Mouse (Mus musculus): ENCODE results near the gene Fyb. TPM values are rescaled to one million over a fixed set of nuclear protein-coding genes. Genes with fewer than 3 reads are reported as not detected.

Fyb gene
- polyA plus RNA-seq, 1 experiment from 2014 or later = 3.2 TPM

- Histone ChIP-seq H3K27me3 (ENCODE audit: control insufficient read depth, insufficient read depth, low read length) (no peaks in the 10 kb centered on the region), H3K9ac (ENCODE audit: low read depth, low read length) (no peak overlapping the region), H3K9me3 (ENCODE audit: control insufficient read depth, low read length) (no peaks in the 10 kb centered on the region), H3K36me3 (ENCODE audit: control insufficient read depth, insufficient read depth, low read length) (no peaks in the 10 kb centered on the region), H3K4me2 (replicated peaks; ENCODE audit: low read depth, low read length) (no peak overlapping the region), H3K27ac (ENCODE audit: low read depth, low read length) (no peak overlapping the region), H3K4me1 (ENCODE audit: control insufficient read depth, insufficient read depth, low read length) (no peaks in the 10 kb centered on the region), H3K4me3 (ENCODE audit: low read length) (no peak overlapping the region)
- 88% methylated on average over 3 of the region's 3 CpGs for WGBS
- ATAC-seq (ENCODE audit: low FRiP score, low TSS enrichment) = no peak
These were observed 122.8 kb downstream of the Fyb start for GRCm38 (mm10) chr15:6645498-6645897.

- ATAC-seq (ENCODE audit: low FRiP score, low TSS enrichment) = no peak
- no peak overlapping the region for H3K9ac ChIP-seq (ENCODE audit: low read depth, low read length)
- H3K4me3 ChIP-seq (ENCODE audit: low read length) = no peak overlapping the region
- H3K4me2 ChIP-seq (replicated peaks; ENCODE audit: low read depth, low read length) = no peak overlapping the region
- H3K27me3 ChIP-seq (ENCODE audit: control insufficient read depth, insufficient read depth, low read length) = no peaks in the 10 kb centered on the region
- no peak overlapping the region for H3K27ac ChIP-seq (ENCODE audit: low read depth, low read length)
- no peaks in the 10 kb centered on the region for H3K9me3 ChIP-seq (ENCODE audit: control insufficient read depth, low read length)
- H3K4me1 ChIP-seq (ENCODE audit: control insufficient read depth, insufficient read depth, low read length) = no peaks in the 10 kb centered on the region
- H3K36me3 ChIP-seq (ENCODE audit: control insufficient read depth, insufficient read depth, low read length) = no peaks in the 10 kb centered on the region
- 91% methylated on average over 1 of the region's 1 CpGs for WGBS
These were observed 124.4 kb downstream of the Fyb start for GRCm38 (mm10) chr15:6647066-6647465.

GRCm38 (mm10) chr15:6648757-6649403 lies 126.2 kb downstream of the Fyb start:
- Histone ChIP-seq H3K4me2 (replicated peaks; ENCODE audit: low read depth, low read length) (no peak overlapping the region), H3K9ac (ENCODE audit: low read depth, low read length) (no peak overlapping the region), H3K4me1 (ENCODE audit: control insufficient read depth, insufficient read depth, low read length) (no peaks in the 10 kb centered on the region), H3K9me3 (ENCODE audit: control insufficient read depth, low read length) (no peaks in the 10 kb centered on the region), H3K27me3 (ENCODE audit: control insufficient read depth, insufficient read depth, low read length) (no peaks in the 10 kb centered on the region), H3K36me3 (ENCODE audit: control insufficient read depth, insufficient read depth, low read length) (no peaks in the 10 kb centered on the region), H3K27ac (ENCODE audit: low read depth, low read length) (no peak overlapping the region), H3K4me3 (ENCODE audit: low read length) (no peak overlapping the region)
- ATAC-seq (ENCODE audit: low FRiP score, low TSS enrichment) = no peak
- 77% methylated on average over 7 of the region's 7 CpGs for WGBS

- no peak overlapping the region for H3K4me2 ChIP-seq (replicated peaks; ENCODE audit: low read depth, low read length)
- no peak overlapping the region for H3K4me3 ChIP-seq (ENCODE audit: low read length)
- no peak overlapping the region for H3K9ac ChIP-seq (ENCODE audit: low read depth, low read length)
- H3K27me3 ChIP-seq (ENCODE audit: control insufficient read depth, insufficient read depth, low read length) = no peaks in the 10 kb centered on the region
- H3K4me1 ChIP-seq (ENCODE audit: control insufficient read depth, insufficient read depth, low read length) = no peaks in the 10 kb centered on the region
- H3K36me3 ChIP-seq (ENCODE audit: control insufficient read depth, insufficient read depth, low read length) = no peaks in the 10 kb centered on the region
- 69% methylated on average over 4 of the region's 4 CpGs for WGBS
- no peak for ATAC-seq (ENCODE audit: low FRiP score, low TSS enrichment)
- no peak overlapping the region for H3K27ac ChIP-seq (ENCODE audit: low read depth, low read length)
- H3K9me3 ChIP-seq (ENCODE audit: control insufficient read depth, low read length) = no peaks in the 10 kb centered on the region
These were observed 130.4 kb downstream of the Fyb start for GRCm38 (mm10) chr15:6653046-6653445.

GRCm38 (mm10) chr15:6658081-6658480 lies 135.4 kb downstream of the Fyb start:
- H3K4me1 ChIP-seq (ENCODE audit: control insufficient read depth, insufficient read depth, low read length) = no peaks in the 10 kb centered on the region
- ATAC-seq (ENCODE audit: low FRiP score, low TSS enrichment) = no peak
- no peak overlapping the region for H3K4me2 ChIP-seq (replicated peaks; ENCODE audit: low read depth, low read length)
- H3K27ac ChIP-seq (ENCODE audit: low read depth, low read length) = no peak overlapping the region
- H3K9ac ChIP-seq (ENCODE audit: low read depth, low read length) = no peak overlapping the region
- no peaks in the 10 kb centered on the region for H3K27me3 ChIP-seq (ENCODE audit: control insufficient read depth, insufficient read depth, low read length)
- H3K4me3 ChIP-seq (ENCODE audit: low read length) = no peak overlapping the region
- H3K36me3 ChIP-seq (ENCODE audit: control insufficient read depth, insufficient read depth, low read length) = no peaks in the 10 kb centered on the region
- WGBS = 87% methylated on average over 4 of the region's 4 CpGs
- H3K9me3 ChIP-seq (ENCODE audit: control insufficient read depth, low read length) = no peaks in the 10 kb centered on the region

GRCm38 (mm10) chr15:6661951-6662350 lies 139.3 kb downstream of the Fyb start:
- whole genome bisulfite sequencing = 17% methylated on average over 3 of the region's 3 CpGs
- ATAC-seq (ENCODE audit: low FRiP score, low TSS enrichment) = peak; percentile 79
- no peaks in the 10 kb centered on the region for H3K27me3 ChIP-seq (ENCODE audit: control insufficient read depth, insufficient read depth, low read length)
- no peak overlapping the region for H3K4me2 ChIP-seq (replicated peaks; ENCODE audit: low read depth, low read length)
- H3K9me3 ChIP-seq (ENCODE audit: control insufficient read depth, low read length) = no peaks in the 10 kb centered on the region
- H3K4me1 ChIP-seq (ENCODE audit: control insufficient read depth, insufficient read depth, low read length) = no peaks in the 10 kb centered on the region
- H3K9ac ChIP-seq (ENCODE audit: low read depth, low read length) = no peak overlapping the region
- no peaks in the 10 kb centered on the region for H3K36me3 ChIP-seq (ENCODE audit: control insufficient read depth, insufficient read depth, low read length)
- no peak overlapping the region for H3K4me3 ChIP-seq (ENCODE audit: low read length)
- H3K27ac ChIP-seq (ENCODE audit: low read depth, low read length) = no peak overlapping the region

- Histone ChIP-seq H3K4me3 (ENCODE audit: low read length) (no peak overlapping the region), H3K9me3 (ENCODE audit: control insufficient read depth, low read length) (no peaks in the 10 kb centered on the region), H3K27ac (ENCODE audit: low read depth, low read length) (no peak overlapping the region), H3K4me1 (ENCODE audit: control insufficient read depth, insufficient read depth, low read length) (no peaks in the 10 kb centered on the region), H3K36me3 (ENCODE audit: control insufficient read depth, insufficient read depth, low read length) (no peaks in the 10 kb centered on the region), H3K9ac (ENCODE audit: low read depth, low read length) (no peak overlapping the region), H3K4me2 (replicated peaks; ENCODE audit: low read depth, low read length) (no peak overlapping the region), H3K27me3 (ENCODE audit: control insufficient read depth, insufficient read depth, low read length) (no peaks in the 10 kb centered on the region)
- ATAC-seq (ENCODE audit: low FRiP score, low TSS enrichment) = no peak
- 67% methylated on average over 7 of the region's 7 CpGs for WGBS
These were observed 141.3 kb downstream of the Fyb start for GRCm38 (mm10) chr15:6663991-6664390.

GRCm38 (mm10) chr15:6666072-6666471 lies 143.4 kb downstream of the Fyb start:
- no peaks in the 10 kb centered on the region for H3K4me1 ChIP-seq (ENCODE audit: control insufficient read depth, insufficient read depth, low read length)
- H3K4me3 ChIP-seq (ENCODE audit: low read length) = no peak overlapping the region
- H3K9ac ChIP-seq (ENCODE audit: low read depth, low read length) = no peak overlapping the region
- H3K4me2 ChIP-seq (replicated peaks; ENCODE audit: low read depth, low read length) = no peak overlapping the region
- 54% methylated on average over 5 of the region's 5 CpGs for WGBS
- no peaks in the 10 kb centered on the region for H3K9me3 ChIP-seq (ENCODE audit: control insufficient read depth, low read length)
- no peaks in the 10 kb centered on the region for H3K27me3 ChIP-seq (ENCODE audit: control insufficient read depth, insufficient read depth, low read length)
- no peaks in the 10 kb centered on the region for H3K36me3 ChIP-seq (ENCODE audit: control insufficient read depth, insufficient read depth, low read length)
- H3K27ac ChIP-seq (ENCODE audit: low read depth, low read length) = no peak overlapping the region
- ATAC-seq (ENCODE audit: low FRiP score, low TSS enrichment) = no peak

- no peak for ATAC-seq (ENCODE audit: low FRiP score, low TSS enrichment)
- no peaks in the 10 kb centered on the region for H3K36me3 ChIP-seq (ENCODE audit: control insufficient read depth, insufficient read depth, low read length)
- no peak overlapping the region for H3K4me3 ChIP-seq (ENCODE audit: low read length)
- H3K9me3 ChIP-seq (ENCODE audit: control insufficient read depth, low read length) = no peaks in the 10 kb centered on the region
- no peak overlapping the region for H3K4me2 ChIP-seq (replicated peaks; ENCODE audit: low read depth, low read length)
- H3K4me1 ChIP-seq (ENCODE audit: control insufficient read depth, insufficient read depth, low read length) = no peaks in the 10 kb centered on the region
- H3K27ac ChIP-seq (ENCODE audit: low read depth, low read length) = no peak overlapping the region
- WGBS = 42% methylated on average over 14 of the region's 14 CpGs
- H3K9ac ChIP-seq (ENCODE audit: low read depth, low read length) = no peak overlapping the region
- H3K27me3 ChIP-seq (ENCODE audit: control insufficient read depth, insufficient read depth, low read length) = no peaks in the 10 kb centered on the region
These were observed 146.3 kb downstream of the Fyb start for GRCm38 (mm10) chr15:6668793-6669437.
